Mouse (Mus musculus): ENCODE measurements at regions not wholly inside any gene's neighbourhood (a gene's known extent, or its start where the extent isn't known, plus 50 kb on each side); places are given as distances from the start of the nearest gene placed in this dataset.

- no peak for TF ChIP-seq CTCF (IDR thresholded peaks at IDR 0.05; ENCODE audit: extremely low read depth, insufficient read depth, insufficient read length, insufficient replicate concordance)
- no peak for TF ChIP-seq POLR2A (IDR thresholded peaks at IDR 0.05; ENCODE audit: low read depth, low read length)
Observed at GRCm38 (mm10) chr5:132969376-132969775, 426.2 kb upstream of the Auts2 start.
